Mouse (Mus musculus) embryonic facial prominence, embryonic 11.5 days (tissue): ENCODE results near the gene Cacul1. TPM values are rescaled to one million over a fixed set of nuclear protein-coding genes. Genes with fewer than 3 reads are reported as not detected.
"Not testable (repeated sequence)": the region's sequence is repeated elsewhere in the genome, so short reads cannot be mapped to it uniquely, and the experiment has no call there.

Source experiments
- ATAC-seq: fragments of 200-750 bp; cut with Nextera tagmentation; replicated peaks from 2 replicates; pipeline ENCODE4 v1.8.0; 2017; ENCODE audit warnings: low read depth; ENCODE audit not compliant: insufficient number of reproducible peaks, low FRiP score, low TSS enrichment
- DNase-seq: peaks from one replicate; pipeline ENCODE4 v3.0.0-alpha.2; 2015; ENCODE audit warnings: low spot score
- H3K27ac ChIP-seq: fragments of 300-500 bp; sonication (generic); replicated peaks from 2 replicates; pipeline ENCODE4 v1.5.1; 2014; ENCODE audit warnings: mild to moderate bottlenecking, low read depth, low read length, control low read depth
- H3K27me3 ChIP-seq: fragments of 300-500 bp; sonication (generic); 2 replicates; pipeline ENCODE4 v1.6.1; 2014; ENCODE audit warnings: mild to moderate bottlenecking, low read length, moderate library complexity, mixed read lengths; ENCODE audit not compliant: control insufficient read depth, insufficient read depth
- H3K36me3 ChIP-seq: fragments of 300-500 bp; sonication (generic); replicated peaks from 2 replicates; pipeline ENCODE4 v1.6.1; 2014; ENCODE audit warnings: low read depth, mild to moderate bottlenecking, low read length, moderate library complexity, mixed read lengths; ENCODE audit not compliant: control insufficient read depth, insufficient read depth
- H3K4me1 ChIP-seq: fragments of 300-500 bp; sonication (generic); 2 replicates; pipeline ENCODE4 v1.6.1; 2014; ENCODE audit warnings: low read length, mixed read lengths; ENCODE audit not compliant: control insufficient read depth, insufficient read depth
- H3K4me2 ChIP-seq: fragments of 300-500 bp; sonication (generic); 2 replicates; pipeline ENCODE4 v1.6.1; 2014; ENCODE audit warnings: low read depth, mild to moderate bottlenecking, control low read depth, low read length, moderate library complexity
- H3K4me3 ChIP-seq: fragments of 300-500 bp; sonication (generic); 2 replicates; pipeline ENCODE4 v1.5.1; 2014; ENCODE audit warnings: low read depth, low read length, control low read depth
- H3K9ac ChIP-seq: fragments of 300-500 bp; sonication (generic); replicated peaks from 2 replicates; pipeline ENCODE4 v1.6.1; 2014; ENCODE audit warnings: mild to moderate bottlenecking, control low read depth, low read length
- H3K9me3 ChIP-seq: fragments of 300-500 bp; sonication (generic); replicated peaks from 2 replicates; pipeline ENCODE4 v1.6.1; 2016; ENCODE audit warnings: mild to moderate bottlenecking, low read length, inconsistent platforms, mixed read lengths; ENCODE audit not compliant: control insufficient read depth
- WGBS: fragments of 180-500 bp; shearing (Covaris S2); extraction: QIAGEN DNeasy Blood & Tissue Kit; methylation state at CpG from one replicate; pipeline ENCODE4 v1.1.7; 2014; 5-methylcytosine and 5-hydroxymethylcytosine counted together
- polyA plus RNA-seq: library from polyadenylated mRNA; unstranded; fragments of >200 nt; fragmentation: Nextera tagmentation; extraction: Ambion mirVana; gene quantifications from 2 replicates; pipeline ENCODE4 v1.2.1, GENCODE M21; 2014

Cacul1 gene
- 32.9 and 34.0 TPM in 2 replicates for polyA plus RNA-seq

DNA sequence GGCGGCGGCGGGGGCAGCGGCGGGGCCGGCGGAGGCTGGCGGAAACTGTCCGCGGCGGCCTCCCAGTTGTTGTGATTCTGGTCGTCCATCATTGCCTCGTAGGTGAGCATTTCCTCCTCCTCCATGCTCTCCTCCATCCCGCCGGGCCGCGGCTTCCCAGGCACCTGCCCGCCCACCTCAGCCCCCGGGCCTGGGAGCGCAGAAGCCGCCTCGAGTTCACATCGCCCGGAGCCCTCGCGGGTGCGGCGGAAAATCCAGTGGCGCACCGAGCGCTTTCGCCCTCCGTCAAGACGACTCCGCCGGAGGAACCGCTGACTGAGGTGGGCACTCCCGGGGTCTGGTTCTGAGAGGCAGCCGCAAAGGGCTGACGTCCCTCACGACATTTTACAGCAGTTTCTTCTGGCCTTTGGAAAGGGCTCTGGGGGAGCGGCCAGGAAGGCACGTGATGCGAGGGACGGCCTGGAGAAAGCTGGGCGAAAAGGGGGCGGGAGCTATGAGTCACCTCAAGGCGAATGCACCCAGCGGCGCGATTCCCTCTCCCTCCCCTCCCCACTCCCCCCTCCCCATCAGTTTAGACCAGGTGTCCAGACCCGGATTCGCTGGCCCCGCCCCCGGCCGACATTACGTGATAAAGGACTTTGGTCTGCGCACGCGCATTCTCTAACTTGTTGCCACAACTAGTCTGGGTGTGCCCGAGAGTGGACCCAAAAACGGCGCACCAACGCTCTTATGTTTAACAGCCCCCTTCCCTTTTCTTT, at the start of gene Cacul1:
Gene Cacul1 (minus strand): TSS at position 444 of the 758 bp plus-strand sequence.
- Histone ChIP-seq H3K9me3 (no peaks in the 10 kb centered on the region), H3K27me3 (no peaks in the 10 kb centered on the region), H3K9ac (peak within 1 kb of the TSS; percentile 95), H3K4me1 (no peaks in the 10 kb centered on the region), H3K4me2 (peak within 1 kb of the TSS; percentile 53), H3K27ac (peak within 1 kb of the TSS; percentile 74), H3K4me3 (peak within 1 kb of the TSS; percentile 95), H3K36me3 (no peaks in the 10 kb centered on the region)
- DNase-seq (peak; percentile 99), ATAC-seq (peak; percentile 95)
- WGBS, result under 1% methylated on average over 60 of the region's 64 CpGs

DNA sequence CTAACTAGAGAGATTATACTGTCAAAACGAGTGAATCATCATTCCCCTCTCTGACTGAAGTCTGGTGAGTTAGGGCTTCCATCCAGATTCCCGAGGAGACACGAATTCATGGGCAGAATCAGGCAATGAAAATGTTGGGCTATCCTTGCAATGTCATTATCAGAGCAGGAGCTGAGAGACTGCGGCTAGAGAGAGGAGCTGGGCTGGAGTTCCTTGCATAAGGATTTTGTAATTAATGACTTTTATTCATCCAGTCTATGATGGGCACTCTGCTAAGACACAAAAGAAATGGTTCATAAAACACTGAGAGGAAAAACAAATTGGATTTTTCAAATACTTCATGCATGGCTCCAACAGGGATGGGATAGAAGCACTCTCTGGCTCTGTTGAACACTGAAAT, 38.6 kb upstream of the Cacul1 start:
- ATAC-seq, result no peak
- Histone ChIP-seq H3K4me3 (no peak overlapping the region), H3K9me3 (no peaks in the 10 kb centered on the region)

DNA sequence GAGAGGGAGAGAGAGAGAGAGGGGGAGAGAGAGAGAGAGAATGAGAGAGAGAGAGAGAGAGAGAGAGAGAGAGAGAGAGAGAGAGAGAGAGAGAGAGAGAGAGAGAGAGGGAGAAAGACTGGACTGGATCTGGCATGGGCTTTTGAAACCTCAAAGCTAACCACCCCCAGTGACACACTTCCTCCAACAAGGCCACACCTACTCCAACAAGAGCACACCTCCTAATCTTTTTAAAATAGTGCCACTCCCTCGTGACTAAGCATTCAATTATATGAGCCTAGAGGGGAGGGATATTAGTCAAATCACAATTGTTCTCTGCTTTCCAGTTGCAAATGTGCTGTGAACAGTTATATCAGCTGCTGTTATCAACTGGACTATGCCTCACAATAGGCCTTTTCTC, 36.2 kb upstream of the Cacul1 start:
- WGBS, result 24% methylated on average over 1 of the region's 1 CpGs
- no peak overlapping the region for H3K4me3 ChIP-seq
- ATAC-seq (no peak), DNase-seq (no peak)
- H3K27ac ChIP-seq, result no peak overlapping the region
- no peaks in the 10 kb centered on the region for H3K27me3 ChIP-seq
- H3K9ac ChIP-seq, result no peak overlapping the region
- H3K36me3 ChIP-seq, result no peaks in the 10 kb centered on the region
- H3K4me2 ChIP-seq, result no peak overlapping the region
- no peaks in the 10 kb centered on the region for H3K4me1 ChIP-seq
- no peaks in the 10 kb centered on the region for H3K9me3 ChIP-seq

More for the DNA sequence above, 38.6 kb upstream of the Cacul1 start:
- Histone ChIP-seq H3K27ac (no peak overlapping the region), H3K27me3 (no peaks in the 10 kb centered on the region), H3K9ac (no peak overlapping the region), H3K36me3 (no peaks in the 10 kb centered on the region), H3K4me2 (no peak overlapping the region), H3K4me1 (no peaks in the 10 kb centered on the region)
- DNase-seq, result no peak
- 73% methylated on average over 4 of the region's 4 CpGs for WGBS

DNA sequence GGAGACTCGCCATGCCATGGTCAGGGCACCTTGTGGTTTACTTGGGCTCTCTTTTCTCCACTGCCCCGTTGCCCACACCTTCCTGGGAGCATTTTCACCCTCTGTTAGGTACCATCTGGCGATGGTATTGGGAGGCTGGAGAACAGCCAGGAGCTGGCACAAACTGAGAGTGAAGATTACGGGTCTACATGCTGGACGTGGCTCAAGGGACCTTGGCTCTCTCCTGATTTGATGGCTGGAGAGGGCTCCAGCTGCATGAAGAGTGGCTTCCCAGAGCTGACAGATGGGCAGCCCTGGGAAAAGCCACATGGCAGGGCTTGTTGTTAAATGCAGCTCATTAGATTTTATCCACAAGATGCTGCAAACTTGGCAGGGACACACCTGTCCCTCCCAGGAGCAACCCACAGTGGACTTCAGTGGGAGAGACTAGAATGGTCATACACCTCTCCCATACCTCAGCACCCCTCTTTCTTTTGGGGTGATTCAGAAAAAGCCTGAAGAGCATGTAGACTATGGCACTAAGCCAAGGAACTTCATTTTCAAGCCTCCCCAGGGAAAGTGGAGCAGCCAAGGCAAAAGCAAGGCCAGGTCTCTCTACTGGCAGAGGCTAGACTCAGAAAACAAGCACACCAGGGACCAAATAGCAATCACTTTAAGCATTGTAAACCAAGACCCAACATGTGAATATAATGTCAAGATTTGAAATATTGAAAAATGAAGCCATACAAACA, 34.8 kb upstream of the Cacul1 start:
- H3K27me3 ChIP-seq, result no peaks in the 10 kb centered on the region
- H3K4me3 ChIP-seq, result no peak overlapping the region
- no peak overlapping the region for H3K9ac ChIP-seq
- ATAC-seq (no peak), DNase-seq (no peak)
- 80% methylated on average over 5 of the region's 5 CpGs for WGBS
- no peak overlapping the region for H3K4me2 ChIP-seq
- H3K4me1 ChIP-seq, result no peaks in the 10 kb centered on the region
- H3K9me3 ChIP-seq, result no peaks in the 10 kb centered on the region
- no peak overlapping the region for H3K27ac ChIP-seq
- H3K36me3 ChIP-seq, result no peaks in the 10 kb centered on the region

DNA sequence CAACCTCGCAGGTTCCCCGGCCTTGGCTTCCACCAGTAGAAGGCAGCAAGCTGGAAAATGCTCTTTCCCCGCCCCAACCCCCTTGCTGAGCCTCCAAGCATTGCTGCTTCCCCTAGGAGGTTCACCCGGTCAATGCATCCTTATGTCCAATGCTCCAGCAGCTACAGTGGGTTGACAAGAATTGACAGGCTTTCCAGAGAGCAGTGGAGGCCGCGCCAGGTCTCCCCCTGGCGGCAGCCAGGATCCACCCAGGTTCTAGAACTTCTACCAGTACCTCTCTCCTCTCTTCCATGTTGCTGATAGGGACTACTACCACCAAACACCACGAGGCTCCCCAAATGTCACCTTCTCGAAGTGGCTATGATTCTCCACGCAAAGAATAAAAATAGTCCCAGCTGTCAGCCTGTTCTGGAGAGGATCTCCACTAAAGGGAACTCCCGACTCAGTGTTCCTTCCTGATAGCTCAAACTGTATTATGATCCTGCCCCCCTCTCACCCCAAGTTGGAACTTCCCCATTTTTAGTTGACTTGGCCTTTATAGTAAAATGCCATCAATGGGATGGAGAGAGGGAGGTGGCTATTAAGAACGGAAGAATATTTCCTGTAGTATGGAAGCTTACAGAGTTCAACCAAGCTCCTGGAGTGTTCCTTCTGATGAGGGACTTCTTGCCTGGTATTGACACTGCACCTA, 30.8 kb upstream of the Cacul1 start:
- ATAC-seq, result no peak
- 38% methylated on average over 12 of the region's 12 CpGs for WGBS
- Histone ChIP-seq H3K27ac (no peak overlapping the region), H3K4me1 (no peaks in the 10 kb centered on the region), H3K27me3 (no peaks in the 10 kb centered on the region), H3K4me2 (no peak overlapping the region), H3K36me3 (no peaks in the 10 kb centered on the region), H3K9me3 (no peaks in the 10 kb centered on the region), H3K4me3 (no peak overlapping the region), H3K9ac (no peak overlapping the region)
- DNase-seq, result peak; percentile 40

DNA sequence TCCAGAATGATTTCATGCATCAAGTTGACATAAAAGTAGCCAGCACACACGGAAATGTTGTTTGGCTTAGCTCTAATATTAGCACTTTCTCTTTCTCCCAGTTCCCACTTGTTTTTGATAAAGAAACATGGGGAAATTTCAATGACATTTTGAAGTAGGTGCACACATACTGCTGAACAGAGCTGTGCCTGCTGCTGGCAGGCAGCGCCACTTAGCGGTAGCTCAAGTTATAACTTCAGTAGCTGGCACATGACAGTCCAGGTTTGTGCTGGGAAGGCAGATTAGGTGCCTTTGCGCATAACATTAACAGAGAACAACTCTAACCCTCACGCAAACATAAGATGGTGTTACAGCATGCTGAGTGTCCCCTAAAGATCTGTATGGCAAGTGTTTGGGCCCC, 27.9 kb upstream of the Cacul1 start:
- no peaks in the 10 kb centered on the region for H3K9me3 ChIP-seq
- H3K27me3 ChIP-seq, result no peaks in the 10 kb centered on the region
- no peak overlapping the region for H3K4me3 ChIP-seq
- DNase-seq (peak; percentile 26), ATAC-seq (no peak)
- H3K4me2 ChIP-seq, result no peak overlapping the region
- H3K9ac ChIP-seq, result no peak overlapping the region
- no peaks in the 10 kb centered on the region for H3K4me1 ChIP-seq
- H3K27ac ChIP-seq, result no peak overlapping the region
- 36% methylated on average over 5 of the region's 5 CpGs for WGBS
- H3K36me3 ChIP-seq, result no peaks in the 10 kb centered on the region

DNA sequence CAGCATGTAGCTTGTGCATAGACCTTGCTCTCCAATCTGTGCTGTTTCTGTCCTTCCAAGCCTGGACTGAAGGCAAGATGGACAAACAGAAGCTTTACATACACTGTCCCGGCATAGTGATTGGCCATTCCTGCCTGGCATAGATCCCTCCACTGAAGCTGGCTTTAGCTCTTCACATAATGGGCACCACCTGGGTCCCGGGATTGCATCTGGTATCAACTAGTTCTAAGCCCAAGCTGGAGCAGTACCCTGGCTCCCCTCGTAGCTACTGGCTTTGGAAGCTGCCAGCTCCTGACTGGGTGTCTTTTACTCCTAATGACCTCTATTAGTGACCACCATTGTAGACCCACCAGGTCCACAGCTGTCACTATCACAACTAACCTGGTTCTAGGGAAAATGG, 22.8 kb upstream of the Cacul1 start:
- Histone ChIP-seq H3K4me1 (no peaks in the 10 kb centered on the region), H3K4me2 (no peak overlapping the region), H3K27ac (no peak overlapping the region), H3K9ac (no peak overlapping the region), H3K4me3 (no peak overlapping the region), H3K36me3 (no peaks in the 10 kb centered on the region), H3K9me3 (no peaks in the 10 kb centered on the region), H3K27me3 (no peaks in the 10 kb centered on the region)
- WGBS, result 75% methylated on average over 3 of the region's 3 CpGs
- DNase-seq (no peak), ATAC-seq (no peak)

DNA sequence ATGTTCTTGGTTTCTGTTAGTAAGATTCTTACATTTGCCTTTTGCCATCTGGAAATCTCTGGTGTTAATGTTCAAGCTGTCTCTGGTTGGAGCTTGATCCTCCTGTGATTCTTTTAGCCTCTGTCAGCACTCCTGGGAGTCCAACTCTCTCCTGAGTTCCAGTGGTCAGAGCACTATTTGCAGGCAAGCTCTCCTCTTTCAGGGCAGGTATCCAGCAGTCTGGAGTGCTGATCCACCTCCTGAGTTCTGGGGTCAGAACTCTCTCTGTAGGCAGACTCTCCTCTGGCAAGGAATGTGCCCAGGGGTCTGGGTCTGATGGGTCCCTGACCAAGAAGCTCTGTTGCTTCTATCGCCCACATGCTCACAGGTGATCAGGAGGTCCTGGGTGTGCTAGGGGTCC, 21.2 kb upstream of the Cacul1 start:
- DNase-seq, H3K9ac ChIP-seq, H3K27ac ChIP-seq, H3K4me1 ChIP-seq, H3K4me3 ChIP-seq, H3K4me2 ChIP-seq, H3K9me3 ChIP-seq, H3K36me3 ChIP-seq, ATAC-seq, H3K27me3 ChIP-seq: not testable (repeated sequence)
- 94% methylated on average over 1 of the region's 1 CpGs for WGBS
